Mouse (Mus musculus) right cerebral cortex, adult 2 months (tissue): ENCODE data around the gene Btbd35f26.
"Not testable (repeated sequence)": the region's sequence is repeated elsewhere in the genome, so short reads cannot be mapped to it uniquely, and the experiment has no call there.

ENCODE experiments used
- DNase-seq, 2 experiments: peaks; one replicate each; pipeline ENCODE4 v3.0.0; 2021 to 2022; ENCODE audit warnings: low spot score in 2 of 2

Btbd35f26 gene

DNA sequence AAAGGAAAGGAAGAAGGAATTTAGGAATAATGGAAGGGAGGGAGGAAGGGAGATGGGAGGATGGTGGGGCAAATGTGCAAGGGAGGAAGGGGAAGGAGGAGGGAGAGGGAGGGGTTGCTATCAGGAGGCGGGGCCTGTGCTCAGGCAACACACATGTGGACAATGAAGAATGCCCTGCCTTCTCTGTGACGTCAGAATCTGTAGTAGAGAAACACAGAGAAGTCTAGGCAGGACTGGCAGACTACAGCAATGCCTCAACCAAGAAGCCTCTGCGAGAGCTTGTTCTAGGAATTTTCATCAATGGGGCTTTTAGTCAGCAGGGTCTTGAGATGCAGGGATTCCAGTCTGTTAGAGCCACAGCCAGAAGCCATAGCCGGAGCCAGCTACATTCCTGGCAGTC lies at the start of gene Btbd35f26:
TSS of gene Btbd35f26 (plus strand) at position 301 of the 400 bp plus-strand sequence.
- DNase-seq: not testable (repeated sequence)

- peak in 1 of 2 experiments; percentile 1 for DNase-seq
Observed at GRCm38 (mm10) chrX:31341924-31342323, 5.7 kb downstream of the Btbd35f26 start.

DNA sequence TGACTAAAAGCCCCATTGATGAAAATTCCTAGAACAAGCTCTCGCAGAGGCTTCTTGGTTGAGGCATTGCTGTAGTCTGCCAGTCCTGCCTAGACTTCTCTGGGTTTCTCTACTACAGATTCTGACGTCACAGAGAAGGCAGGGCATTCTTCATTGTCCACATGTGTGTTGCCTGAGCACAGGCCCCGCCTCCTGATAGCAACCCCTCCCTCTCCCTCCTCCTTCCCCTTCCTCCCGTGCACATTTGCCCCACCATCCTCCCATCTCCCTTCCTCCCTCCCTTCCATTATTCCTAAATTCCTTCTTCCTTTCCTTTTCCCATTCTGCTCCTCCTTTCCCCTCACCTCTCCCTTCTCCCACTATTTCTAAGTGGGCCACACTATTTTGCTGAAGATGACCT lies 47.6 kb downstream of the Btbd35f26 start, which contains the start of gene Btbd35f19:
TSS of gene Btbd35f19 (minus strand) at position 101 of the 400 bp plus-strand sequence.
- DNase-seq: not testable (repeated sequence)
